Mouse (Mus musculus): ENCODE measurements around the gene Pik3ap1. TPM values are rescaled to one million over a fixed set of nuclear protein-coding genes. Genes with fewer than 3 reads are reported as not detected.

Gene Pik3ap1
- polyA plus RNA-seq, 1 experiment from 2014 or later, result 1.7 TPM

GRCm38 (mm10) chr19:41389351-41389750 lies 4.4 kb upstream of the Pik3ap1 start:
- Histone ChIP-seq H3K4me3 (ENCODE audit: low read length) (no peak overlapping the region), H3K4me1 (ENCODE audit: control insufficient read depth, insufficient read depth, low read length) (peaks cover 12% of the 10 kb centered on the region), H3K9me3 (replicated peaks; ENCODE audit: control insufficient read depth, low read length) (no peaks in the 10 kb centered on the region), H3K36me3 (ENCODE audit: control insufficient read depth, insufficient read depth) (no peaks in the 10 kb centered on the region), H3K27me3 (ENCODE audit: control insufficient read depth, insufficient read depth, low read length) (no peaks in the 10 kb centered on the region), H3K27ac (ENCODE audit: low read length) (no peak overlapping the region), H3K9ac (ENCODE audit: low read length) (no peak overlapping the region), H3K4me2 (ENCODE audit: low read depth, low read length) (no peak overlapping the region)
- ATAC-seq (replicated peaks; ENCODE audit: extremely low read depth, insufficient read depth, low FRiP score), result no peak
- WGBS, result 27% methylated on average over 6 of the region's 6 CpGs

- Histone ChIP-seq H3K4me1 (ENCODE audit: control insufficient read depth, insufficient read depth, low read length) (peaks cover 12% of the 10 kb centered on the region), H3K9ac (ENCODE audit: low read length) (no peak overlapping the region), H3K9me3 (replicated peaks; ENCODE audit: control insufficient read depth, low read length) (no peaks in the 10 kb centered on the region), H3K36me3 (ENCODE audit: control insufficient read depth, insufficient read depth) (no peaks in the 10 kb centered on the region), H3K4me3 (ENCODE audit: low read length) (no peak overlapping the region), H3K27me3 (ENCODE audit: control insufficient read depth, insufficient read depth, low read length) (no peaks in the 10 kb centered on the region), H3K4me2 (ENCODE audit: low read depth, low read length) (no peak overlapping the region), H3K27ac (ENCODE audit: low read length) (no peak overlapping the region)
- ATAC-seq (replicated peaks; ENCODE audit: extremely low read depth, insufficient read depth, low FRiP score), result no peak
- 92% methylated on average over 7 of the region's 7 CpGs for WGBS
These were observed 3.3 kb upstream of the Pik3ap1 start for GRCm38 (mm10) chr19:41388242-41388641.

GRCm38 (mm10) chr19:41387262-41387661 lies 2.4 kb upstream of the Pik3ap1 start:
- no peak overlapping the region for H3K27ac ChIP-seq (ENCODE audit: low read length)
- H3K4me1 ChIP-seq (ENCODE audit: control insufficient read depth, insufficient read depth, low read length), result peaks cover 12% of the 10 kb centered on the region
- 78% methylated on average over 2 of the region's 2 CpGs for WGBS
- H3K4me3 ChIP-seq (ENCODE audit: low read length), result no peak overlapping the region
- H3K36me3 ChIP-seq (ENCODE audit: control insufficient read depth, insufficient read depth), result no peaks in the 10 kb centered on the region
- no peaks in the 10 kb centered on the region for H3K9me3 ChIP-seq (replicated peaks; ENCODE audit: control insufficient read depth, low read length)
- H3K4me2 ChIP-seq (ENCODE audit: low read depth, low read length), result no peak overlapping the region
- no peaks in the 10 kb centered on the region for H3K27me3 ChIP-seq (ENCODE audit: control insufficient read depth, insufficient read depth, low read length)
- ATAC-seq (replicated peaks; ENCODE audit: extremely low read depth, insufficient read depth, low FRiP score), result no peak
- H3K9ac ChIP-seq (ENCODE audit: low read length), result no peak overlapping the region

GRCm38 (mm10) chr19:41384406-41384851 lies 473 bp downstream of the Pik3ap1 start:
- H3K4me1 ChIP-seq (ENCODE audit: control insufficient read depth, insufficient read depth, low read length), result peaks cover 12% of the 10 kb centered on the region
- H3K9me3 ChIP-seq (replicated peaks; ENCODE audit: control insufficient read depth, low read length), result no peaks in the 10 kb centered on the region
- 11% methylated on average over 12 of the region's 12 CpGs for WGBS
- no peak overlapping the region for H3K27ac ChIP-seq (ENCODE audit: low read length)
- no peak for ATAC-seq (replicated peaks; ENCODE audit: extremely low read depth, insufficient read depth, low FRiP score)
- H3K9ac ChIP-seq (ENCODE audit: low read length), result peak overlapping the region; percentile 51
- no peaks in the 10 kb centered on the region for H3K36me3 ChIP-seq (ENCODE audit: control insufficient read depth, insufficient read depth)
- H3K4me3 ChIP-seq (ENCODE audit: low read length), result peak overlapping the region; percentile 55
- H3K4me2 ChIP-seq (ENCODE audit: low read depth, low read length), result peak overlapping the region; percentile 87
- H3K27me3 ChIP-seq (ENCODE audit: control insufficient read depth, insufficient read depth, low read length), result no peaks in the 10 kb centered on the region

- Histone ChIP-seq H3K27me3 (ENCODE audit: control insufficient read depth, insufficient read depth, low read length) (no peaks in the 10 kb centered on the region), H3K9me3 (replicated peaks; ENCODE audit: control insufficient read depth, low read length) (no peaks in the 10 kb centered on the region), H3K9ac (ENCODE audit: low read length) (no peak overlapping the region), H3K4me2 (ENCODE audit: low read depth, low read length) (no peak overlapping the region), H3K4me3 (ENCODE audit: low read length) (no peak overlapping the region), H3K36me3 (ENCODE audit: control insufficient read depth, insufficient read depth) (no peaks in the 10 kb centered on the region), H3K27ac (ENCODE audit: low read length) (no peak overlapping the region), H3K4me1 (ENCODE audit: control insufficient read depth, insufficient read depth, low read length) (peaks cover 8% of the 10 kb centered on the region; the same call in 1 of the 2 replicates)
- WGBS, result 80% methylated on average over 3 of the region's 3 CpGs
- no peak for ATAC-seq (replicated peaks; ENCODE audit: extremely low read depth, insufficient read depth, low FRiP score)
These were observed 2.4 kb downstream of the Pik3ap1 start for GRCm38 (mm10) chr19:41382391-41382978.

GRCm38 (mm10) chr19:41381581-41382239 lies 3.2 kb downstream of the Pik3ap1 start:
- Histone ChIP-seq H3K36me3 (ENCODE audit: control insufficient read depth, insufficient read depth) (no peaks in the 10 kb centered on the region), H3K4me2 (ENCODE audit: low read depth, low read length) (no peak overlapping the region), H3K4me3 (ENCODE audit: low read length) (no peak overlapping the region), H3K27ac (ENCODE audit: low read length) (no peak overlapping the region), H3K9ac (ENCODE audit: low read length) (no peak overlapping the region), H3K9me3 (replicated peaks; ENCODE audit: control insufficient read depth, low read length) (no peaks in the 10 kb centered on the region), H3K27me3 (ENCODE audit: control insufficient read depth, insufficient read depth, low read length) (no peaks in the 10 kb centered on the region), H3K4me1 (ENCODE audit: control insufficient read depth, insufficient read depth, low read length) (peaks cover 8% of the 10 kb centered on the region; the same call in 1 of the 2 replicates)
- 68% methylated on average over 9 of the region's 9 CpGs for WGBS
- ATAC-seq (replicated peaks; ENCODE audit: extremely low read depth, insufficient read depth, low FRiP score), result no peak

- Histone ChIP-seq H3K27ac (ENCODE audit: low read length) (no peak overlapping the region), H3K4me1 (ENCODE audit: control insufficient read depth, insufficient read depth, low read length) (no peaks in the 10 kb centered on the region), H3K36me3 (ENCODE audit: control insufficient read depth, insufficient read depth) (no peaks in the 10 kb centered on the region), H3K4me2 (ENCODE audit: low read depth, low read length) (no peak overlapping the region), H3K9ac (ENCODE audit: low read length) (no peak overlapping the region), H3K4me3 (ENCODE audit: low read length) (no peak overlapping the region), H3K9me3 (replicated peaks; ENCODE audit: control insufficient read depth, low read length) (no peaks in the 10 kb centered on the region), H3K27me3 (ENCODE audit: control insufficient read depth, insufficient read depth, low read length) (no peaks in the 10 kb centered on the region)
- WGBS, result 80% methylated on average over 3 of the region's 3 CpGs
- no peak for ATAC-seq (replicated peaks; ENCODE audit: extremely low read depth, insufficient read depth, low FRiP score)
These were observed 5.7 kb downstream of the Pik3ap1 start for GRCm38 (mm10) chr19:41379195-41379594.

GRCm38 (mm10) chr19:41375791-41376190 lies 9.1 kb downstream of the Pik3ap1 start:
- Histone ChIP-seq H3K27ac (ENCODE audit: low read length) (no peak overlapping the region), H3K36me3 (ENCODE audit: control insufficient read depth, insufficient read depth) (no peaks in the 10 kb centered on the region), H3K4me2 (ENCODE audit: low read depth, low read length) (no peak overlapping the region), H3K27me3 (ENCODE audit: control insufficient read depth, insufficient read depth, low read length) (no peaks in the 10 kb centered on the region), H3K9me3 (replicated peaks; ENCODE audit: control insufficient read depth, low read length) (no peaks in the 10 kb centered on the region), H3K4me1 (ENCODE audit: control insufficient read depth, insufficient read depth, low read length) (no peaks in the 10 kb centered on the region), H3K9ac (ENCODE audit: low read length) (no peak overlapping the region), H3K4me3 (ENCODE audit: low read length) (no peak overlapping the region)
- no peak for ATAC-seq (replicated peaks; ENCODE audit: extremely low read depth, insufficient read depth, low FRiP score)
- WGBS, result 82% methylated on average over 21 of the region's 21 CpGs

- no peak overlapping the region for H3K27ac ChIP-seq (ENCODE audit: low read length)
- H3K4me2 ChIP-seq (ENCODE audit: low read depth, low read length), result no peak overlapping the region
- no peaks in the 10 kb centered on the region for H3K4me1 ChIP-seq (ENCODE audit: control insufficient read depth, insufficient read depth, low read length)
- H3K9ac ChIP-seq (ENCODE audit: low read length), result no peak overlapping the region
- WGBS, result 88% methylated on average over 1 of the region's 1 CpGs
- ATAC-seq (replicated peaks; ENCODE audit: extremely low read depth, insufficient read depth, low FRiP score), result no peak
- no peak overlapping the region for H3K4me3 ChIP-seq (ENCODE audit: low read length)
- no peaks in the 10 kb centered on the region for H3K36me3 ChIP-seq (ENCODE audit: control insufficient read depth, insufficient read depth)
- H3K27me3 ChIP-seq (ENCODE audit: control insufficient read depth, insufficient read depth, low read length), result no peaks in the 10 kb centered on the region
- no peaks in the 10 kb centered on the region for H3K9me3 ChIP-seq (replicated peaks; ENCODE audit: control insufficient read depth, low read length)
These were observed 9.8 kb downstream of the Pik3ap1 start for GRCm38 (mm10) chr19:41375096-41375495.

All from heart, embryonic 16.5 days (tissue).